Mouse (Mus musculus) intestine, postnatal 0 days (tissue): ENCODE data around the gene Pdcd5. TPM values are rescaled to one million over a fixed set of nuclear protein-coding genes. Genes with fewer than 3 reads are reported as not detected.

Source experiments
- ATAC-seq: fragments of 200-750 bp; cut with Nextera tagmentation; 2 replicates; pipeline ENCODE4 v1.8.0; 2017; ENCODE audit warnings: mild to moderate bottlenecking, moderate TSS enrichment, moderate library complexity
- H3K27ac ChIP-seq: fragments of 300-500 bp; sonication (generic); 2 replicates; pipeline ENCODE4 v1.5.1; 2014; ENCODE audit warnings: mild to moderate bottlenecking, low read depth, low read length, moderate library complexity
- H3K27me3 ChIP-seq: fragments of 300-500 bp; sonication (generic); replicated peaks from 2 replicates; pipeline ENCODE4 v1.6.1; 2014; ENCODE audit warnings: low read length, mixed read lengths; ENCODE audit not compliant: control insufficient read depth, insufficient read depth
- H3K36me3 ChIP-seq: fragments of 300-500 bp; sonication (generic); 2 replicates; pipeline ENCODE4 v1.6.1; 2014; ENCODE audit warnings: mild to moderate bottlenecking, moderate library complexity; ENCODE audit not compliant: control insufficient read depth, insufficient read depth
- H3K4me1 ChIP-seq: fragments of 300-500 bp; sonication (generic); replicated peaks from 2 replicates; pipeline ENCODE4 v1.6.1; 2014; ENCODE audit warnings: antibody characterized with exemption, low read length, mixed read lengths; ENCODE audit not compliant: control insufficient read depth, insufficient read depth
- H3K4me2 ChIP-seq: fragments of 300-500 bp; sonication (generic); replicated peaks from 2 replicates; pipeline ENCODE4 v1.6.1; 2014; ENCODE audit warnings: low read depth, mild to moderate bottlenecking, moderate library complexity
- H3K4me3 ChIP-seq: fragments of 300-500 bp; sonication (generic); 2 replicates; pipeline ENCODE4 v1.5.1; 2014; ENCODE audit warnings: low read depth, low read length
- H3K9ac ChIP-seq: fragments of 300-500 bp; sonication (generic); 2 replicates; pipeline ENCODE4 v1.6.1; 2014; ENCODE audit warnings: mild to moderate bottlenecking, low read depth, low read length
- H3K9me3 ChIP-seq: fragments of 300-500 bp; sonication (generic); 2 replicates; pipeline ENCODE4 v1.6.1; 2016; ENCODE audit warnings: mixed run types; ENCODE audit not compliant: control insufficient read depth
- CTCF ChIP-seq: sonication (generic); IDR thresholded peaks from 2 replicates; pipeline ENCODE4 v1.5.1; 2016; ENCODE audit warnings: low read depth, mild to moderate bottlenecking, control low read depth, antibody characterized with exemption, moderate library complexity
- WGBS: fragments of 180-500 bp; shearing (Covaris S2); extraction: QIAGEN DNeasy Blood & Tissue Kit; methylation state at CpG from one replicate; pipeline ENCODE4 v1.1.7; 2014; 5-methylcytosine and 5-hydroxymethylcytosine counted together
- polyA plus RNA-seq: library from polyadenylated mRNA; unstranded; fragments of >200 nt; fragmentation: Nextera tagmentation; extraction: Ambion mirVana; gene quantifications from 2 replicates; pipeline ENCODE4 v1.2.1, GENCODE M21; 2015

Gene Pdcd5
- polyA plus RNA-seq, 1 experiment from 2014 or later: 169 TPM

DNA sequence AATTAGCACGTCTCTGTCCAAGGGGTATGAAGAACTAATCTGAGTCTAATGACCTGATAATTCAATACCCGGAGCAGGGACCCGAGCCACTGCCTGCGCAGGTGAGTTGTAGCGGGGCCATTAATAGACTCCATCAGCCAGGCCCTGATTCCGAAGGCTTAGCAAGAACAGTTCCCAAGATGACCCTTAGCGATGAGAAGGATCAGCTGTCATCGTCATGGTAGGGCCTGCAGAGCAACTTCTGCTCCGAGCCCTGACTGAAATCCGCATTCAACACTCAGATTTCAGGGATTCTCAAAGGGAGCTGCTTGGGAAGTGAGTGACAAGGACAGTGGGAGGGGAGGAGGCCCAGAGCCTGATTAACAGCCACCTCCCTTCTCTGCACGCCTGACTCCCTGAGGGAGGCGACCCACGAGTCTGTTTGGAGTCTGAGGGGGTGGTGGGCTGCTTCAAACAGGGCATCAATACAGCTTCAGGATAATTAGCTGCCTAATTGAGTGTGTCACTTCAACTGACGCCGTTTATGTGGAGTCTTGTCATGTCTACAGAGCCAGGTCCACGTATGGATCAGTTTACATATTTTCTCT is 16.6 kb upstream of the Pdcd5 start:
- Histone ChIP-seq H3K27ac (no peak overlapping the region), H3K9me3 (no peaks in the 10 kb centered on the region), H3K27me3 (no peaks in the 10 kb centered on the region), H3K9ac (no peak overlapping the region), H3K4me1 (no peaks in the 10 kb centered on the region), H3K4me3 (no peak overlapping the region), H3K4me2 (no peak overlapping the region), H3K36me3 (no peaks in the 10 kb centered on the region)
- ATAC-seq: no peak
- no peak for TF ChIP-seq CTCF
- 77% methylated on average over 16 of the region's 16 CpGs for WGBS

DNA sequence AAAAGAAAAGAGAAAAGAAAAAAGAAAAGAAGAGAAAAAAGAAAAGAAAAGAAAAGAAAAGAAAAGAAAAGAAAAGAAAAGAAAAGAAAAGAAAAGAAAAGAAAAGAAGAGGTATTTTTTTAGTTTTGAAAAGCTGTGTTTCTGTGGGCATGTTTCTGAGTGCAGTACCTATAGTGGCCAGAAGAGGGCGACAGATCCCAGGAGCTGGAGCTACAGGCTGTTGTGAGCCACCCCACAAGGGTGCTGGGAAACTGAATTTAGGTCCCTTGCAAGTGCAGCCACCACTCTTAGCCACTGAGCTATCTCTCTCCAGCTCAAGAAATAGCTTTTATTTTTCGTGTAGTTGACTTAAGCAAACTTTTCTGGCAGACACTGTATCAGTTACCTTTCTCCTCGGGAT is 11.9 kb upstream of the Pdcd5 start:
- Histone ChIP-seq H3K36me3 (no peaks in the 10 kb centered on the region), H3K4me2 (no peak overlapping the region), H3K9ac (no peak overlapping the region), H3K4me1 (no peaks in the 10 kb centered on the region), H3K9me3 (no peaks in the 10 kb centered on the region), H3K4me3 (no peak overlapping the region), H3K27me3 (no peaks in the 10 kb centered on the region), H3K27ac (no peak overlapping the region)
- ATAC-seq: no peak
- peak; percentile 76 for TF ChIP-seq CTCF
- WGBS: 54% methylated on average over 3 of the region's 3 CpGs

DNA sequence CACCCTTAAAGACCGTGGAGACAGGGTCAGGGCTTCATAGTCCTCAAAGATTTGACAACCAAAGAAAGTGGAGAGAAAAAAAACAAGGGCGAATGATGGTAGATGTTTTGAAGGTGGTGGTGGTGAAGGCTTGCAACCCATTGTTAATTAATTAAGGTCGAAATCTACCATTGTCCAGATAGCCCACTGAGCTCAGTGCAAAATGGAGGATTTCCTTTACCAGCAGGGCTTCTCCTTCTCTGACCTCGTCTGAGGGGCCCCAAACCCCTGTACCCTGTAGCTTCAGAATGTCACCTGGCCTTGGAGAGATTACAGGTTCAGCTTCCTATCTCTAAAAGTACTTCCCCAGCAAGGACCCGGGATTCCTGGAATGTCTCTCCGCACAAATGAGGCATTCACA is 10.5 kb upstream of the Pdcd5 start:
- Histone ChIP-seq H3K4me3 (no peak overlapping the region), H3K36me3 (no peaks in the 10 kb centered on the region), H3K4me2 (no peak overlapping the region), H3K9me3 (no peaks in the 10 kb centered on the region), H3K9ac (no peak overlapping the region), H3K27me3 (no peaks in the 10 kb centered on the region), H3K4me1 (no peaks in the 10 kb centered on the region), H3K27ac (no peak overlapping the region)
- ATAC-seq: no peak
- 56% methylated on average over 6 of the region's 6 CpGs for WGBS
- TF ChIP-seq CTCF: no peak

DNA sequence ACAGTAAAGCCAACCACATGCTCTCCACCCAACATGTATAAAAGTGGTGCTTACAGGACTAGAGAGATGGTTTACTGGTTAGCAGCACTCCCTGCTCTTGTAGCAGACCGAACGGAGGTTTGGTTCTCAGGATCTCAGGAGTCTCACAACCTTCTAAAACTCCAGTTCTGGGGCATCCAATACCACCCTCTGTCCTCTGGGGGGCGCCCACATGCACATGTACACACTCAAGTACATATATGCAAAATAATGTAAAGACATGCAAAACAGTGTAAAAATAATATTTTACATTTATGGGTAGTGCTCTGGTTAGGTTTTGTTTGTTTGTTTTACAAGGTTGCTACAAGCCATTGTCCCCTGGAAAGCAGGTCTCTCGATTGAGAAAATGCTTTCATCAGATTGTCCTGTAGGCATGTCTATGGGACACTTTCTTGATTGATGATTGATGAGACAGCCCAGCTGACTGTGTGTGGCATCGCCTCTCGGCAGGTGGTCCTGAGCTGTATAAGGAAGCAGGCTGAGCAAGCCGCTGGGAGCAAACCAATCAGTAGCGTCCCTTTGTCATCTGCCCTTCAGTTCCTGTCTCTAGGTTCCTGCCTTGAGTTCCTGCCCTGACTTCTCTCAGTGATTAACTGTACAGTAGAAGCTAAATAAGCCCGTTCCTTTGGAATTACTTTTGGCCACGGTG is 4.4 kb upstream of the Pdcd5 start:
- WGBS: 82% methylated on average over 10 of the region's 10 CpGs
- Histone ChIP-seq H3K9me3 (no peaks in the 10 kb centered on the region), H3K27me3 (no peaks in the 10 kb centered on the region), H3K9ac (no peak overlapping the region), H3K4me3 (no peak overlapping the region), H3K36me3 (no peaks in the 10 kb centered on the region), H3K4me1 (no peaks in the 10 kb centered on the region), H3K4me2 (no peak overlapping the region), H3K27ac (no peak overlapping the region)
- TF ChIP-seq CTCF: peak; percentile 33; the same call in 1 of the 2 replicates
- no peak for ATAC-seq

DNA sequence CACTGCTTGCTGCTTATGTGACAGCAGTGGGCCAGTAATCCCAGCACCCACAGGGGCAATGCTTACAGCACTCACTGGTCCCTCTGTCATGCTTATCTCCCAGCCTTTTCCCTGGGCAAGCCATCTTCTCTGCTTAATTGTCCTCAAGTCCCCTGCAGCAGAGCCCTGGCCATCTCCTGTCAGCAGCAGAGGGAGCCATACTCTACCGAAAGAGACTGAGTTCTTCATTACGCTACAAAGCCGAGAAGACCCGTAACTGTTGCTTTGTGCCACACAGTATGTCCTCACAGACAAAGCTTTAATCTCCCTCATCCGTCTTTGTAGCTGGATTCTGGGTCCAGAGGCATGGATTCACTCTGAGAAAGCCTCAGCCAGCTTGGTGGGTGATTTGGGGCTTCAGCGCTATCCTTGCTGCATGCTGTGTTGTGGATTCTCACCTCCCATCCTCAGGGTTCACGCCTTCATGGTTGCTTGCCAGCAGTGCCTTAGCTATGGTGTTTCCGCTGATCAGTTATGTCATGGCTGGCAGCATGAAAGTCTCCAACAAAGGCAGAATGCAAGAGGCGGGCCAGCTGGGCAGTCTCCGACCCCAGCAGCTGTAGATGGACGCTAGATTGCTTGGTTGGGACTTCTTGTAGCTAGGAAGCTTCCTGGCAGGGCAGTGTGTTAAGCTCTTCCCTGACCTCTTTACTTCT is 3.5 kb upstream of the Pdcd5 start:
- no peak overlapping the region for H3K27ac ChIP-seq
- H3K4me2 ChIP-seq: no peak overlapping the region
- no peak for ATAC-seq
- H3K27me3 ChIP-seq: no peaks in the 10 kb centered on the region
- no peak overlapping the region for H3K9ac ChIP-seq
- H3K4me1 ChIP-seq: no peaks in the 10 kb centered on the region
- no peaks in the 10 kb centered on the region for H3K9me3 ChIP-seq
- no peak overlapping the region for H3K4me3 ChIP-seq
- TF ChIP-seq CTCF: peak; percentile 35
- H3K36me3 ChIP-seq: no peaks in the 10 kb centered on the region
- WGBS: 76% methylated on average over 11 of the region's 11 CpGs

DNA sequence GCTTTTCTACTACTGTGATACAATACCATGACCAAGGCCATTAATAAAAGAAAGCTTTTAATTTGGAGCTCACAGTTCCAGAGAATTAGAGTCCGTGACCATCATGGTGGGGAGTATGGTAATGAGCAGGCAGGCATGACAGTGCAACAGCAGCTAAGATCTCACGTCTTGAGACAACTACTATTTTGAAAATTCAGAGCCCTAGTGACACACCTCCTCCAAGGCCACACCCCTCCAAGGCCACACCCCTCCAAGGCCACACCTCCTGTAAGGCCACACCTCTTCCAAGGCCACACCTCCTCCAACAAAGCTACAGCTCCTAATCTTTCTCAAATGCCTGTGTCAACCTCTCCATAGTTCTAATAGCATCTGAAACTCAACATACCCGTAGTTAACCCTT is 1.8 kb upstream of the Pdcd5 start:
- no peak overlapping the region for H3K4me3 ChIP-seq
- no peaks in the 10 kb centered on the region for H3K27me3 ChIP-seq
- TF ChIP-seq CTCF: no peak
- H3K9ac ChIP-seq: no peak overlapping the region
- 0 out of 2 replicates have a peak, but pooled peaks cover 7% of the 10 kb centered on the region for H3K36me3 ChIP-seq
- WGBS: 39% methylated on average over 3 of the region's 3 CpGs
- no peaks in the 10 kb centered on the region for H3K9me3 ChIP-seq
- H3K4me2 ChIP-seq: no peak overlapping the region
- ATAC-seq: 0 out of 2 replicates have a peak, but pooled peaks have one; percentile 17
- no peak overlapping the region for H3K27ac ChIP-seq
- no peaks in the 10 kb centered on the region for H3K4me1 ChIP-seq
